Mouse (Mus musculus) MEL (cell line): ENCODE data around the gene Mrtfa. TPM values are rescaled to one million over a fixed set of nuclear protein-coding genes. Genes with fewer than 3 reads are reported as not detected.

ENCODE experiments used
- DNase-seq: peaks from one replicate; pipeline ENCODE4 v3.0.0; 2011; ENCODE audit warnings: low read depth, low spot score
- H3K27ac ChIP-seq: 2 replicates; pipeline ENCODE4 v1.5.1; 2012; ENCODE audit warnings: low read depth, mild to moderate bottlenecking, control low read depth, low read length, moderate library complexity; ENCODE audit not compliant: control insufficient read depth
- H3K27me3 ChIP-seq, 2 experiments: fragments of 150-350 bp in 1 of 2; sonication (generic) in 1 of 2; 2 replicates each; pipeline ENCODE4 v1.6.1; 2012; ENCODE audit warnings: low read length in 2 of 2, mild to moderate bottlenecking in 2 of 2, improper control_type of control experiment in 1 of 2, moderate library complexity in 1 of 2; ENCODE audit not compliant: insufficient read depth in 2 of 2, control insufficient read depth in 1 of 2
- H3K36me3 ChIP-seq, 2 experiments: 2 replicates each; pipeline ENCODE4 v1.6.1; 2012 to 2014; ENCODE audit warnings: low read length in 2 of 2, improper control_type of control experiment in 1 of 2, inconsistent platforms in 1 of 2, mild to moderate bottlenecking in 1 of 2; ENCODE audit not compliant: insufficient read depth in 2 of 2, control insufficient read depth in 1 of 2
- H3K4me1 ChIP-seq, 2 experiments: fragments of 150-350 bp in 1 of 2; sonication (generic) in 1 of 2; 2 replicates each; pipeline ENCODE4 v1.6.1; 2012; ENCODE audit warnings: low read length in 2 of 2, improper control_type of control experiment in 1 of 2, mild to moderate bottlenecking in 1 of 2; ENCODE audit not compliant: insufficient read depth in 2 of 2, control insufficient read depth in 1 of 2
- H3K4me3 ChIP-seq, 2 experiments: fragments of 150-350 bp in 1 of 2; sonication (generic) in 1 of 2; 2 replicates each; pipeline ENCODE4 v1.5.1; 2012; ENCODE audit warnings: low read depth in 2 of 2, low read length in 2 of 2, mild to moderate bottlenecking in 2 of 2, moderate library complexity in 2 of 2, control low read depth in 1 of 2, improper control_type of control experiment in 1 of 2; ENCODE audit not compliant: control insufficient read depth in 1 of 2, insufficient read depth in 1 of 2
- H3K79me2 ChIP-seq: 2 replicates; pipeline ENCODE4 v1.6.1; 2012; ENCODE audit warnings: mild to moderate bottlenecking, low read length, moderate library complexity; ENCODE audit not compliant: control insufficient read depth, poor library complexity, insufficient read depth
- H3K9ac ChIP-seq: 2 replicates; pipeline ENCODE4 v1.6.1; 2012; ENCODE audit warnings: low read depth, mild to moderate bottlenecking, control low read depth, low read length, moderate library complexity; ENCODE audit not compliant: control insufficient read depth, poor library complexity, severe bottlenecking
- H3K9me3 ChIP-seq: fragments of 150-350 bp; sonication (generic); replicated peaks from 2 replicates; pipeline ENCODE4 v1.6.1; 2012; ENCODE audit warnings: mild to moderate bottlenecking, low read length, improper control_type of control experiment, moderate library complexity; ENCODE audit not compliant: insufficient read depth
- CHD1 ChIP-seq: IDR thresholded peaks from 2 replicates; pipeline ENCODE4 v1.6.1; 2012; ENCODE audit warnings: low read depth, mild to moderate bottlenecking, inconsistent platforms, low read length, improper control_type of control experiment
- E2F4 ChIP-seq: IDR thresholded peaks from 2 replicates; pipeline ENCODE4 v1.6.1; 2011; ENCODE audit warnings: low read depth, low read length, improper control_type of control experiment, borderline replicate concordance
- ELF1 ChIP-seq: IDR thresholded peaks from 2 replicates; pipeline ENCODE4 v1.6.1; 2014; ENCODE audit warnings: low read depth, mild to moderate bottlenecking, inconsistent platforms, low read length, improper control_type of control experiment, moderate library complexity
- EP300 ChIP-seq, 2 experiments: IDR thresholded peaks; 2 replicates each; pipeline ENCODE4 v1.6.1; 2011; ENCODE audit warnings: improper control_type of control experiment in 2 of 2, low read length in 2 of 2, low read depth in 1 of 2, mild to moderate bottlenecking in 1 of 2
- ETS1 ChIP-seq: IDR thresholded peaks from 2 replicates; pipeline ENCODE4 v1.6.1; 2012; ENCODE audit warnings: low read depth, mild to moderate bottlenecking, inconsistent platforms, low read length, improper control_type of control experiment, moderate library complexity
- GATA1 ChIP-seq: IDR thresholded peaks from 2 replicates; pipeline ENCODE4 v1.6.1; 2011; ENCODE audit warnings: low read depth, low read length, improper control_type of control experiment
- JUND ChIP-seq: IDR thresholded peaks from 2 replicates; pipeline ENCODE4 v1.6.1; 2011; ENCODE audit warnings: low read depth, mild to moderate bottlenecking, improper control_type of control experiment, low read length
- KAT2A ChIP-seq: conservative IDR thresholded peaks from 2 replicates; pipeline ENCODE4 v1.6.1; 2012; ENCODE audit warnings: low read depth, low read length, improper control_type of control experiment, inconsistent platforms
- MAFK ChIP-seq: IDR thresholded peaks from 2 replicates; pipeline ENCODE4 v1.6.1; 2011; ENCODE audit warnings: low read depth, mild to moderate bottlenecking, low read length, improper control_type of control experiment, borderline replicate concordance
- MAX ChIP-seq: IDR thresholded peaks from 2 replicates; pipeline ENCODE4 v1.6.1; 2011; ENCODE audit warnings: low read length, improper control_type of control experiment
- MEF2A ChIP-seq: IDR thresholded peaks from 2 replicates; pipeline ENCODE4 v1.6.1; 2014; ENCODE audit warnings: low read depth, mild to moderate bottlenecking, inconsistent platforms, low read length, improper control_type of control experiment; ENCODE audit not compliant: poor library complexity, insufficient replicate concordance, severe bottlenecking; ENCODE audit errors: extremely low read depth
- MXI1 ChIP-seq: IDR thresholded peaks from 2 replicates; pipeline ENCODE4 v1.6.1; 2011; ENCODE audit warnings: mild to moderate bottlenecking, low read depth, low read length, improper control_type of control experiment
- MYB ChIP-seq: IDR thresholded peaks from 2 replicates; pipeline ENCODE4 v1.6.1; 2011; ENCODE audit warnings: mild to moderate bottlenecking, low read depth, low read length, improper control_type of control experiment
- NELFE ChIP-seq: IDR thresholded peaks from 2 replicates; pipeline ENCODE4 v1.6.1; 2011; ENCODE audit warnings: low read depth, low read length, improper control_type of control experiment
- NRF1 ChIP-seq: IDR thresholded peaks from 2 replicates; pipeline ENCODE4 v1.6.1; 2014; ENCODE audit warnings: low read depth, mild to moderate bottlenecking, inconsistent platforms, low read length, improper control_type of control experiment, moderate library complexity; ENCODE audit not compliant: poor library complexity, insufficient read depth, severe bottlenecking
- POLR2AphosphoS2 ChIP-seq: IDR thresholded peaks from 2 replicates; pipeline ENCODE4 v1.6.1; 2011; ENCODE audit warnings: low read length, improper control_type of control experiment
- POLR2AphosphoS5 ChIP-seq: IDR thresholded peaks from 2 replicates; pipeline ENCODE4 v1.6.1; 2012; ENCODE audit warnings: low read depth, borderline replicate concordance, mild to moderate bottlenecking, inconsistent platforms, low read length, moderate library complexity, mixed read lengths
- RAD21 ChIP-seq: IDR thresholded peaks from 2 replicates; pipeline ENCODE4 v1.6.1; 2011; ENCODE audit warnings: mild to moderate bottlenecking, low read depth, low read length, improper control_type of control experiment
- SIN3A ChIP-seq: IDR thresholded peaks from 2 replicates; pipeline ENCODE4 v1.6.1; 2012; ENCODE audit warnings: low read length, improper control_type of control experiment, inconsistent platforms
- TAL1 ChIP-seq: IDR thresholded peaks from 2 replicates; pipeline ENCODE4 v1.6.1; 2012; ENCODE audit warnings: mild to moderate bottlenecking, inconsistent platforms, low read length, moderate library complexity, mixed read lengths
- UBTF ChIP-seq: IDR thresholded peaks from 2 replicates; pipeline ENCODE4 v1.6.1; 2012; ENCODE audit warnings: low read depth, mild to moderate bottlenecking, inconsistent platforms, low read length, improper control_type of control experiment, moderate library complexity, borderline replicate concordance; ENCODE audit not compliant: insufficient read depth
- USF2 ChIP-seq, 2 experiments: IDR thresholded peaks; 2 replicates each; pipeline ENCODE4 v1.6.1; 2011 to 2012; ENCODE audit warnings: improper control_type of control experiment in 2 of 2, low read length in 2 of 2, borderline replicate concordance in 1 of 2, inconsistent platforms in 1 of 2, low read depth in 1 of 2, mild to moderate bottlenecking in 1 of 2; ENCODE audit not compliant: insufficient read depth in 1 of 2
- ZKSCAN1 ChIP-seq: IDR thresholded peaks from 2 replicates; pipeline ENCODE4 v1.6.1; 2012; ENCODE audit warnings: low read depth, mild to moderate bottlenecking, inconsistent platforms, low read length, improper control_type of control experiment, moderate library complexity
- ZMIZ1 ChIP-seq: IDR thresholded peaks from 2 replicates; pipeline ENCODE4 v1.6.1; 2012; ENCODE audit warnings: low read depth, mild to moderate bottlenecking, inconsistent platforms, low read length, improper control_type of control experiment, moderate library complexity
- polyA plus RNA-seq, 2 experiments: library from polyadenylated mRNA; stranded (reverse) in 1 of 2; unstranded in 1 of 2; fragments of >175 nt in 1 of 2; fragments of >200 nt in 1 of 2; gene quantifications; 2 replicates each; pipeline versions ENCODE4 v1.2.1 to v1.2.4; 2012; ENCODE audit warnings: low replicate concordance in 2 of 2, low read depth in 1 of 2; ENCODE audit not compliant: insufficient read length in 2 of 2, insufficient read depth in 1 of 2, missing spikeins in 1 of 2
- total RNA-seq: library from RNA; depleted of rRNA; stranded (reverse); fragments of 300-350 nt; gene quantifications from 2 replicates; pipeline ENCODE4 v1.2.3, GENCODE M21; 2012

Gene Mrtfa
- total and polyA plus RNA-seq, 3 experiments: 2.6 to 11.9 TPM; not detected in 1

DNA sequence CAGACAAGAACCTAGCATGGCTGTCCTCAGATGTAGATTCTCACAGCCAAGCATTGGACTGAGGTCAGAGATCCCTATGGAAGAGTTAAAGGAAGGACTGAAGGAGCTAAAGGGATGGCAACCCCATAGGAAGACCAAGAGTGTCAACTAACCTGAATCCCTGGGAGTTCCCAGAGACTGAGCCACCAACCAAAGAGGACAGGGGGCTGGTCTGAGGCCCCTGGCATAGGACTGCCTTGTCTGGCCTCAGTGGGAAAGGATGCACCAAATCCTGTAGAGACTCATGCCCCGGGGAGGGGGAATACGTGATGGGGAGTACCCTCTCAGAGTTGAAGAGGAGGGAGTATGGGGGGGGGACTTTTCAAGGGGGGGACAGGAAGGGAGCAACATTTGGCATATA is 56.8 kb downstream of the Mrtfa start (continued):
- TF ChIP-seq ZMIZ1 (no peak), JUND (no peak), ELF1 (no peak)

DNA sequence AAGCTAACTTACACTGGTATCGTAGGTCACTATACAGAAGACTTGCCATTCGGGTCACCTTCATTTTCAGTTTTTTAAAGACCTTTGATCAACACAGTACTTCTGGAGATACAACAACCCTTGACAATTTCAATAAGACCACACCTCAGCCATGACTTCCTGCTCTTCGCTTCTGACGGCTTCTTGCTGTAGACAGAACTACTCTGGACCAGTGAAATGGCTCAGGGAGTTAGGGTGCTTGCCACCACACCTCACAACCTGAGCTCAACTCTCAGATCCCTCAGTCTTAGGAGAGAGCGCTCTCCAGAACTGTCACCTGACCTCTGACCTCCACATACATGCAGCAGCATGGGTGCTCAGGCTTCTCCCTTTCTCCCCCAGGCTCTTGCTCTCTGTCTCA is 59.4 kb downstream of the Mrtfa start:
- Histone ChIP-seq H3K79me2 (no peaks in the 10 kb centered on the region), H3K4me3 (no peak overlapping the region), H3K27me3 (no peaks in the 10 kb centered on the region), H3K9ac (no peak overlapping the region), H3K36me3 (no peaks in the 10 kb centered on the region), H3K27ac (no peak overlapping the region)
- TF ChIP-seq E2F4: no peak
- TF ChIP-seq MYB: no peak
- no peak for TF ChIP-seq MAX
- no peak for TF ChIP-seq POLR2AphosphoS5
- TF ChIP-seq MXI1: no peak
- TF ChIP-seq TAL1: no peak
- TF ChIP-seq, all 39 proteins: peak for 0
- no peaks in the 10 kb centered on the region for H3K9me3 ChIP-seq
- no peaks in the 10 kb centered on the region; a peak in 1 of 4 replicates for H3K4me1 ChIP-seq
- no peak for DNase-seq

DNA sequence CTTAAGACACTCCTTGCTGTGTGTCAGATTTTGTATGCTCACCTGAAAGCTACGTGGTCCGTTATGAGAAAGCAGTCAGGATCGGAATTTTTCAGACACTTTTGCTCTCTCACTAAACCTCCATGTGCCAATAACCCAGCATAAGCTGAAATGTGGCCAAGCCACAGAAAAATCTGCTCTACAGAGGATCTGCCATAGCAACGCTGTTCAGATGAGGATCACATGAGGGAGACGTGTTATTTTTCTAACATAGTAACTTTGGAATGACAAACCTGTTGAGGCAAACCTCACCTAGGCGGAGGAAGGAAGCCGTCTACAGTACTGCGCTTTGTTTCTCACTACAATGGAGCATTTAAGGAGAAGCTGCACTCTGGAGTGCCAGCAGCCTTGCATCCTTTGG is 60.6 kb downstream of the Mrtfa start:
- Histone ChIP-seq H3K79me2 (no peaks in the 10 kb centered on the region), H3K4me3 (no peak overlapping the region), H3K9ac (no peak overlapping the region), H3K4me1 (no peaks in the 10 kb centered on the region; a peak in 1 of 4 replicates), H3K9me3 (no peaks in the 10 kb centered on the region), H3K36me3 (no peaks in the 10 kb centered on the region), H3K27me3 (no peaks in the 10 kb centered on the region), H3K27ac (no peak overlapping the region)
- no peak for DNase-seq
- no peak for TF ChIP-seq MEF2A
- TF ChIP-seq CHD1: no peak
- TF ChIP-seq MAFK: no peak

DNA sequence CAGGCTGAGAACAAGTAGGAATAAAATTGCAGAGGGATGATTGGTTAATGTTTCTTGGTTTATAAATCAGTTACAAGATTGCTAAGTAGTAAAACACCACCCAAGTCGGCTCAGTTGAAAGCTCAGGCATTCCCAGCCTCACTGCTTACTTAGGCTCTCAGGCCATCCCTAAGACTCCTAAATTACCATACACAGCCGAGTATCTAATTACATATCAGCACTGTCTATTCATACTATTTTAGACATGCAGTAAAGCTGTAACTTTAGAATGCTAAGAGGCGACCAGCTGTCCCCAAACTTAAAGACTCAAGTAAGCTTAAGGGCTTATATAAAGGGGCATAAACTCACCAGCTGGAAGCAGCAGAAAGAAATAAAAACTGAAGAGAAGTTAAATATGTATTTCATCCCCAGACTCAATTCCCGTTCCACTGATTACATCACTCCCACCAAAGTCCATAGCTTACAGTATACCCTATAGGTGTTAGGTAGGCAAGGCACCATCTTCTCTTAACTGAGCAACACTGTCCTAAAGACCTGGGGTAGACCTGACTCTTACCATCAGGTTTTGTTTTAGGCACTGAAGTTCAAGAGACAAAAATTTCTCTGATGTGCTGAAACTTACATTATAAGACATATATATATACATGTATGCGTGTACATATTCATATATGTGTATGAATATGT is 62.3 kb downstream of the Mrtfa start:
- H3K79me2 ChIP-seq: no peaks in the 10 kb centered on the region
- no peaks in the 10 kb centered on the region for H3K27me3 ChIP-seq
- no peak overlapping the region for H3K9ac ChIP-seq
- no peaks in the 10 kb centered on the region for H3K9me3 ChIP-seq
- no peaks in the 10 kb centered on the region for H3K36me3 ChIP-seq
- no peak for DNase-seq
- H3K4me3 ChIP-seq: no peak overlapping the region
- no peak overlapping the region for H3K27ac ChIP-seq
- H3K4me1 ChIP-seq: no peaks in the 10 kb centered on the region; a peak in 1 of 4 replicates
- TF ChIP-seq NRF1 (no peak), NELFE (no peak), ZKSCAN1 (no peak), ETS1 (no peak), SIN3A (no peak), JUND (no peak), MYB (no peak), GATA1 (no peak), POLR2AphosphoS2 (no peak), RAD21 (no peak), EP300 (IDR thresholded peaks at IDR 0.05; ENCODE audit: low read depth in 1 of 2, low read length in 2 of 2) (no peak), USF2 (IDR thresholded peaks at IDR 0.05; ENCODE audit: borderline replicate concordance in 1 of 2, insufficient read depth in 1 of 2, low read depth in 1 of 2, low read length in 2 of 2) (no peak), KAT2A (no peak), UBTF (no peak)
